Mouse (Mus musculus): ENCODE data around the gene Chit1. TPM values are rescaled to one million over a fixed set of nuclear protein-coding genes. Genes with fewer than 3 reads are reported as not detected.

The Chit1 gene
- total and polyA plus RNA-seq, 3 experiments, result not detected

GRCm38 (mm10) chr1:134117110-134117509 is 6.1 kb downstream of the Chit1 start:
- no peaks in the 10 kb centered on the region for H3K36me3 ChIP-seq (ENCODE audit: control insufficient read depth in 1 of 2, insufficient read depth in 2 of 2, low read length in 2 of 2)
- no peaks in the 10 kb centered on the region for H3K4me1 ChIP-seq (ENCODE audit: control insufficient read depth in 1 of 2, insufficient read depth in 2 of 2, low read length in 2 of 2)
- no peak for TF ChIP-seq ZNF384 (IDR thresholded peaks at IDR 0.05; ENCODE audit: low read depth, low read length)
- TF ChIP-seq RAD21 (IDR thresholded peaks at IDR 0.05; ENCODE audit: low read depth, low read length), result no peak
- no peak for TF ChIP-seq CTCF (IDR thresholded peaks at IDR 0.05 in 2 of 3, conservative IDR thresholded peaks at IDR 0.05 in 1 of 3; ENCODE audit: control insufficient read depth in 1 of 3, insufficient read depth in 1 of 3, low read depth in 2 of 3, low read length in 3 of 3, poor library complexity in 1 of 3, severe bottlenecking in 1 of 3)
- no peak for TF ChIP-seq JUND (IDR thresholded peaks at IDR 0.05; ENCODE audit: low read depth, low read length)
- no peak for TF ChIP-seq POLR2AphosphoS2 (IDR thresholded peaks at IDR 0.05; ENCODE audit: low read length)
- no peak for TF ChIP-seq BHLHE40 (IDR thresholded peaks at IDR 0.05; ENCODE audit: borderline replicate concordance, low read depth, low read length)
- TF ChIP-seq HCFC1 (IDR thresholded peaks at IDR 0.05; ENCODE audit: low read depth, low read length), result no peak
- TF ChIP-seq ZKSCAN1 (IDR thresholded peaks at IDR 0.05; ENCODE audit: low read depth, low read length), result no peak
- no peak for TF ChIP-seq CHD1 (IDR thresholded peaks at IDR 0.05; ENCODE audit: low read depth, low read length)
- TF ChIP-seq MYC (IDR thresholded peaks at IDR 0.05; ENCODE audit: low read depth, low read length), result no peak
- TF ChIP-seq NELFE (IDR thresholded peaks at IDR 0.05; ENCODE audit: low read depth, low read length), result no peak
- no peak for TF ChIP-seq CHD2 (IDR thresholded peaks at IDR 0.05; ENCODE audit: low read length)
- TF ChIP-seq MAX (IDR thresholded peaks at IDR 0.05; ENCODE audit: low read length), result no peak
- TF ChIP-seq MEF2A (IDR thresholded peaks at IDR 0.05; ENCODE audit: extremely low read depth, insufficient replicate concordance, low read depth, low read length, poor library complexity, severe bottlenecking), result no peak
- no peaks in the 10 kb centered on the region for H3K9me3 ChIP-seq (replicated peaks; ENCODE audit: insufficient read depth, low read length)
- no peak overlapping the region for H3K4me3 ChIP-seq (ENCODE audit: control insufficient read depth in 1 of 2, insufficient read depth in 1 of 2, low read depth in 2 of 2, low read length in 2 of 2)
- H3K9ac ChIP-seq (ENCODE audit: control insufficient read depth, low read depth, low read length, poor library complexity, severe bottlenecking), result no peak overlapping the region
- H3K79me2 ChIP-seq (ENCODE audit: control insufficient read depth, insufficient read depth, low read length, poor library complexity), result no peaks in the 10 kb centered on the region
- DNase-seq (ENCODE audit: low read depth, low spot score), result no peak
- H3K27ac ChIP-seq (ENCODE audit: control insufficient read depth, low read depth, low read length), result no peak overlapping the region
- H3K27me3 ChIP-seq (ENCODE audit: control insufficient read depth in 1 of 2, insufficient read depth in 2 of 2, low read length in 2 of 2), result peaks cover 14% of the 10 kb centered on the region in 2 experiments

- peak; percentile 78 for DNase-seq (ENCODE audit: low read depth, low spot score)
- H3K9me3 ChIP-seq (replicated peaks; ENCODE audit: insufficient read depth, low read length), result no peaks in the 10 kb centered on the region
- H3K36me3 ChIP-seq (ENCODE audit: control insufficient read depth in 1 of 2, insufficient read depth in 2 of 2, low read length in 2 of 2), result no peaks in the 10 kb centered on the region
- H3K4me1 ChIP-seq (ENCODE audit: control insufficient read depth in 1 of 2, insufficient read depth in 2 of 2, low read length in 2 of 2), result no peaks in the 10 kb centered on the region
- H3K79me2 ChIP-seq (ENCODE audit: control insufficient read depth, insufficient read depth, low read length, poor library complexity), result no peaks in the 10 kb centered on the region
- H3K9ac ChIP-seq (ENCODE audit: control insufficient read depth, low read depth, low read length, poor library complexity, severe bottlenecking), result no peak overlapping the region
- peaks cover 5 to 12% of the 10 kb centered on the region in 2 experiments for H3K27me3 ChIP-seq (ENCODE audit: control insufficient read depth in 1 of 2, insufficient read depth in 2 of 2, low read length in 2 of 2)
- H3K4me3 ChIP-seq (ENCODE audit: control insufficient read depth in 1 of 2, insufficient read depth in 1 of 2, low read depth in 2 of 2, low read length in 2 of 2), result no peak overlapping the region
- H3K27ac ChIP-seq (ENCODE audit: control insufficient read depth, low read depth, low read length), result no peak overlapping the region
- TF ChIP-seq RAD21 (IDR thresholded peaks at IDR 0.05; ENCODE audit: low read depth, low read length) (peak; percentile 86), BHLHE40 (IDR thresholded peaks at IDR 0.05; ENCODE audit: borderline replicate concordance, low read depth, low read length) (0 out of 2 replicates have a peak, but pooled peaks have one; percentile 22), NRF1 (IDR thresholded peaks at IDR 0.05; ENCODE audit: insufficient read depth, low read depth, low read length, poor library complexity, severe bottlenecking) (no peak), JUND (IDR thresholded peaks at IDR 0.05; ENCODE audit: low read depth, low read length) (no peak), SMC3 (IDR thresholded peaks at IDR 0.05; ENCODE audit: low read depth, low read length) (peak; percentile 82), CTCF (IDR thresholded peaks at IDR 0.05 in 2 of 3, conservative IDR thresholded peaks at IDR 0.05 in 1 of 3; ENCODE audit: control insufficient read depth in 1 of 3, insufficient read depth in 1 of 3, low read depth in 2 of 3, low read length in 3 of 3, poor library complexity in 1 of 3, severe bottlenecking in 1 of 3) (peak; percentile 94 to 97 (median 95)), RCOR1 (IDR thresholded peaks at IDR 0.05; ENCODE audit: low read depth, low read length) (no peak), KAT2A (conservative IDR thresholded peaks at IDR 0.05; ENCODE audit: low read depth, low read length) (no peak), ZC3H11A (IDR thresholded peaks at IDR 0.05; ENCODE audit: low read depth, low read length) (peak; percentile 70)
Measured at GRCm38 (mm10) chr1:134120179-134120578, 9.1 kb downstream of the Chit1 start.

All from MEL (cell line).